Mouse (Mus musculus) megakaryocyte, embryonic 14.5 days (primary cell): Measurements from ENCODE around the gene Fmc1. TPM values are rescaled to one million over a fixed set of nuclear protein-coding genes. Genes with fewer than 3 reads are reported as not detected.

ENCODE experiments used
- H3K27me3 ChIP-seq: replicated peaks from 2 replicates; pipeline ENCODE3; 2012; ENCODE audit warnings: inconsistent platforms
- H3K36me3 ChIP-seq: replicated peaks from 2 replicates; pipeline ENCODE3; 2012; ENCODE audit warnings: low read length, inconsistent platforms, mixed read lengths
- H3K4me1 ChIP-seq: 2 replicates; pipeline ENCODE4 v1.6.1; 2012; ENCODE audit warnings: inconsistent platforms
- H3K4me3 ChIP-seq: replicated peaks from 2 replicates; pipeline ENCODE3; 2012; ENCODE audit warnings: moderate library complexity, mild to moderate bottlenecking, inconsistent platforms
- H3K9me3 ChIP-seq: 2 replicates; pipeline ENCODE4 v1.6.1; 2012; ENCODE audit warnings: inconsistent platforms
- FLI1 ChIP-seq: IDR thresholded peaks from 2 replicates; pipeline ENCODE4 v1.6.1; 2012; ENCODE audit warnings: low read length, inconsistent platforms, mixed read lengths
- GATA1 ChIP-seq: IDR thresholded peaks from 3 replicates; pipeline ENCODE4 v1.6.1; 2012; ENCODE audit warnings: mixed read lengths, low read length, inconsistent platforms, borderline replicate concordance
- polyA plus RNA-seq: library from polyadenylated mRNA; stranded (reverse); fragments of >175 nt; gene quantifications from 2 replicates; pipeline ENCODE4 v1.2.3, GENCODE M21; 2012; ENCODE audit warnings: low replicate concordance; ENCODE audit not compliant: insufficient read depth

Gene Fmc1
- polyA plus RNA-seq: 153 and 240 TPM in 2 replicates

DNA sequence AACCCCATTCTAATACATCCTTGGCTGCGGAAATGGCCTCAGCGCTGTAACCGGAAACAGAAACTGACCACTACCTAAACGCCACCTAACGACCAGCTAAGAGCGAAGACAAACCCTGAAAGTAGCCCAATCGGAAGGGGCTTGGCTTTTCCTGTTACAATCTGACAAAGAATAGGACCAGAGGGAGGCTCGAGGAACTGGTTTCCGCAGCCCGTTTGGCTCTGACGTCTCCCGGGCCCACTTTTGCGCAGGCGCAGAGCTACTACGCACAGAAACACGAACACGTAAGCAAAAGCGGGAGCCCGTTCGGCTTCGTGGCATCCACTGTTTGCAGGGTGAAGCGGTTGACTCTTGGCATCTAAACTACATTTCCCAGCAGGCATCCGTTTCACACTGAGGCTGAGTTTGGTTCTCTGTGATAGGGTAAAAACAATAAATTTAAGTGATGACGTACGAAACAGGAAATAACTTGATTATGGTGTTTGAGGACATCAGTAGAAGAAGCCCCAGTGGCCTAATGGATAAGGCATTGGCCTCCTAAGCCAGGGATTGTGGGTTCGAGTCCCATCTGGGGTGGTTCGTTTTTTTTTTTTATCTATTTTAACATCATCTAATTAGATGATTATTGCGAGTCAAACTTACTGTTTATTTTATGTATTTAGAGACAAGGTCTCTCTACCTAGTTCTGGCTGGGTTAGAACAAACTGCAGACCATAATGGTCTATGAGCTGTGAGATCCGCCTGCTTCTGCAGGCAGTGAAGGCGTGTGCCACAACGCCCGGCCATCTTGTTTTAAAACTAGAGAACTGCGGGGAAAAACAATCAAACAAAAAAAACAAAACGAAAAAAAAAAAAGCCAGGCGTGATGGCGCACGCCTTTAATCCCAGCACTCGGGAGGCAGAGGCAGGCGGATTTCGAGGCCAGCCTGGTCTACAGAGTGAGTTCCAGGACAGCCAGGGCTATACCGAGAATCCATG lies at the start of gene Fmc1:
Fmc1 (plus strand) TSS at position 75 of the 978 bp plus-strand sequence.
- peak within 1 kb of the TSS; percentile 100 for H3K4me3 ChIP-seq

DNA sequence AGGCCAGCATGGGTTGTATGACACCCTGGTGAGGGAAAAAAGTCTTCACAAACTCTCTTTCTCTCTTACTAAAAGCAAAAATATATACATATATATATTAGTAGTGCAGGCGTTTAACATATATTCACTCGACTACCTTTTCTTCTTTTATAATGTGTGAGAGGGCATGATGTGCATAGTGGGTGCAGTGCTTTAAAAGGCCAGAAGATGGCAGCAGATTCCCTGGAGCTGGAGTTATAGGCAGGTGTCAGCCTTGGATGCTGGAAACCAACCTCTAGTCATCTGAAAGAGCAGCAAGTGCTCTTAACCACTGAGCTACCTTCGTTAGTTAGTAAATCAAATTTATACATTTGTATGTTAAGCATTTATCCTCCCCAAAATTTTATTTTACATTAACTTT lies 40.8 kb upstream of the Fmc1 start:
- Histone ChIP-seq H3K4me1 (peaks cover 5% of the 10 kb centered on the region; the same call in 1 of the 2 replicates), H3K36me3 (peaks cover 98% of the 10 kb centered on the region), H3K4me3 (no peak overlapping the region), H3K27me3 (no peaks in the 10 kb centered on the region), H3K9me3 (no peaks in the 10 kb centered on the region)
- TF ChIP-seq FLI1 (no peak), GATA1 (no peak)

More for the DNA sequence above, at the start of gene Fmc1:
- Histone ChIP-seq H3K9me3 (no peaks in the 10 kb centered on the region), H3K36me3 (no peaks in the 10 kb centered on the region), H3K27me3 (no peaks in the 10 kb centered on the region), H3K4me1 (peaks cover 42% of the 10 kb centered on the region)
- no peak for TF ChIP-seq GATA1
- TF ChIP-seq FLI1: peak; percentile 50

DNA sequence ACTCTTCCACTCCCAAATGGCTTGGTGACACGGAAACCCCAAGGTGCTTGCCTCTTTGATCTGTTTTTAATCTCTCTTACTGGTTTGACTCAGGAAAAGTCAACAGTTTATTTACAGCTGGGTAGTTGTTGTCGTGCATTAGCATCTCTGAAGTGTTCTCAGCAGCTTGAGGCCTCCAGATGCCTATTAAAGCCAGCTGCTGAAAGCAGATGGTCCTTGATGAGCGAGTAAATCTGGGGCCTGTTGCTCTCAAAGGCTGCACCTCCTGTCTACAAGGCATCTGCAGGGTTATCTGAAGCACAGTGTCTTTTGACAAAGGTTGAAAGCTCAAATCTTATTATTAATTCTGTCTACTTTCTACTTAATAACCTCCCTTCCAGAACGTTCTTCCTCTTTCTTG lies 37.7 kb upstream of the Fmc1 start:
- H3K36me3 ChIP-seq: peaks cover 98% of the 10 kb centered on the region

GRCm38 (mm10) chr6:38512096-38512495 lies 21.2 kb upstream of the Fmc1 start:
- no peaks in the 10 kb centered on the region for H3K9me3 ChIP-seq
- H3K4me3 ChIP-seq: no peak overlapping the region
- no peak for TF ChIP-seq GATA1
- TF ChIP-seq FLI1: no peak
- peaks cover 47% of the 10 kb centered on the region for H3K36me3 ChIP-seq
- H3K4me1 ChIP-seq: peaks cover 4% of the 10 kb centered on the region; the same call in 1 of the 2 replicates
- H3K27me3 ChIP-seq: no peaks in the 10 kb centered on the region

More for the DNA sequence above, 37.7 kb upstream of the Fmc1 start:
- H3K4me1 ChIP-seq: peaks cover 16% of the 10 kb centered on the region
- no peaks in the 10 kb centered on the region for H3K27me3 ChIP-seq
- H3K9me3 ChIP-seq: no peaks in the 10 kb centered on the region
- H3K4me3 ChIP-seq: no peak overlapping the region
- TF ChIP-seq GATA1 (no peak), FLI1 (no peak)

- H3K27me3 ChIP-seq: no peaks in the 10 kb centered on the region
- H3K36me3 ChIP-seq: peaks cover 47% of the 10 kb centered on the region
- no peak overlapping the region for H3K4me3 ChIP-seq
- peaks cover 4% of the 10 kb centered on the region; the same call in 1 of the 2 replicates for H3K4me1 ChIP-seq
- H3K9me3 ChIP-seq: no peaks in the 10 kb centered on the region
- no peak for TF ChIP-seq FLI1
- no peak for TF ChIP-seq GATA1
Observed at GRCm38 (mm10) chr6:38512830-38513229, 20.5 kb upstream of the Fmc1 start.

DNA sequence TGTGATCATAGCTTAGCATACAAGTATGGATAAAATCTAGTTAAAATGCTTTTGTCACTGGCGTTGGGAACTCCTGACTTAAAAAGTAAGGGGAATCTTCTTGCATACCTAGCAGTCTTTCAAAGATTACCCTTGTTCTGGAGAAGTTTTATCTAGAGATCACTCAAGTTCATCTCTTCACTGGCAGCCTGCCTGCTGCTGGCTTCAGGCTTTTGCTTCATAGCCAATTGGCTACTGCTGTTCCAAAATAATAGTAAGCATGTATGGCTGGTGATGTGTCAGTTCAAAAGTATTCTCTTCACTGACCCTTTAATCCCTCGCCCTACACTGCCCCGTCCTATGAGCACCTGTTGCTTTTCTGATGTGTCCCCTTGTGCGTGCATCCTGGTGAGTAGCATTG lies 18.1 kb upstream of the Fmc1 start:
- peaks cover 4% of the 10 kb centered on the region; the same call in 1 of the 2 replicates for H3K4me1 ChIP-seq
- TF ChIP-seq GATA1: no peak
- TF ChIP-seq FLI1: no peak
- H3K9me3 ChIP-seq: no peaks in the 10 kb centered on the region
- H3K27me3 ChIP-seq: no peaks in the 10 kb centered on the region
- H3K4me3 ChIP-seq: no peak overlapping the region
- peaks cover 33% of the 10 kb centered on the region for H3K36me3 ChIP-seq

- no peak overlapping the region for H3K4me3 ChIP-seq
- H3K27me3 ChIP-seq: no peaks in the 10 kb centered on the region
- H3K9me3 ChIP-seq: no peaks in the 10 kb centered on the region
- peaks cover 20% of the 10 kb centered on the region for H3K36me3 ChIP-seq
- TF ChIP-seq GATA1 (no peak), FLI1 (no peak)
- H3K4me1 ChIP-seq: peaks cover 9% of the 10 kb centered on the region
Observed at GRCm38 (mm10) chr6:38523851-38524250, 9.5 kb upstream of the Fmc1 start.

GRCm38 (mm10) chr6:38531211-38531820 lies 2.0 kb upstream of the Fmc1 start:
- H3K27me3 ChIP-seq: no peaks in the 10 kb centered on the region
- TF ChIP-seq GATA1 (no peak), FLI1 (no peak)

GRCm38 (mm10) chr6:38532500-38533420 lies 542 bp upstream of the Fmc1 start:
- TF ChIP-seq FLI1: no peak
- no peak for TF ChIP-seq GATA1

More at GRCm38 (mm10) chr6:38531211-38531820, 2.0 kb upstream of the Fmc1 start:
- Histone ChIP-seq H3K4me1 (peaks cover 31% of the 10 kb centered on the region), H3K4me3 (peak overlapping the region; percentile 79), H3K36me3 (no peaks in the 10 kb centered on the region), H3K9me3 (no peaks in the 10 kb centered on the region)

More at GRCm38 (mm10) chr6:38532500-38533420, 542 bp upstream of the Fmc1 start:
- Histone ChIP-seq H3K4me3 (peak overlapping the region; percentile 100), H3K4me1 (peaks cover 39% of the 10 kb centered on the region), H3K9me3 (no peaks in the 10 kb centered on the region), H3K36me3 (no peaks in the 10 kb centered on the region), H3K27me3 (no peaks in the 10 kb centered on the region)
